ENCODE assay signal across 8 mouse cellular contexts in the genomic region with DNA sequence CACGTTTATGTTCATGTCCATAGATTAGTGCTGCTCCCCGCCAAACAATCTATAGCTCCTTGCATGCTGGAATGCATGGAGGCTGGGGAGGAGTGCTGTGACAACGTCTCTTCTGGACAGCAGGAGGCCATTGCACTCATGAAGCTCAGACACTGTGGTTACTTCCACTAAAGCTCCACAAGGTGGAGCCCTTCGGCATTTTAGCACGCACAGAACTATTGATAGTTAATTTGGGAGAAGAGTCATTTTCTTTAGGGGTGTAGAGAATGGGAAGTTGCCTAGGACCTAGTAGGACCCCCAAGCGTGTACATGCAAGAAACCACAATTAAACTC. TPM values are rescaled to one million over a fixed set of nuclear protein-coding genes. Genes with fewer than 3 reads are reported as not detected.
DNase-seq lines count a peak whose midpoint lies in the region; ATAC-seq and TF ChIP-seq lines count a peak whose summit lies in the region.

No protein-coding gene starts in this region.

- 0 out of 2 replicates have a peak, but pooled peaks cover 2% of the 10 kb centered on the region for H3K27me3 ChIP-seq in spleen, adult 2 months (ENCODE audit: control insufficient read depth, insufficient read depth, low read length)
- 0 out of 2 replicates have a peak, but pooled peaks cover 7% of the 10 kb centered on the region for H3K27me3 ChIP-seq in hindbrain, embryonic 15.5 days
- H3K27me3 ChIP-seq in liver, embryonic 14.5 days (ENCODE audit: control insufficient read depth, insufficient read depth, low read length) = no peaks in the 10 kb centered on the region
- peaks cover 6% of the 10 kb centered on the region; the same call in 1 of the 2 replicates for H3K27me3 ChIP-seq in neural tube, embryonic 15.5 days (replicated peaks)

- ATAC-seq in hindbrain, embryonic 15.5 days (ENCODE audit: low FRiP score, low read depth) = peak; percentile 59; the same call in 1 of the 2 replicates
- ATAC-seq in liver, embryonic 14.5 days (ENCODE audit: insufficient read depth) = no peak
- 0 out of 2 replicates have a peak, but pooled peaks have one; percentile 73 for ATAC-seq in neural tube, embryonic 15.5 days (ENCODE audit: low FRiP score)

- peak overlapping the region; percentile 30 for H3K4me2 ChIP-seq in hindbrain, embryonic 15.5 days
- no peak overlapping the region for H3K4me2 ChIP-seq in liver, embryonic 14.5 days (ENCODE audit: low read depth)
- peak overlapping the region; percentile 35 for H3K4me2 ChIP-seq in neural tube, embryonic 15.5 days

- TF ChIP-seq CTCF in spleen, adult 2 months (IDR thresholded peaks at IDR 0.05; ENCODE audit: extremely low read depth, insufficient read depth, insufficient read length, insufficient replicate concordance) = peak; percentile 25; the same call in 1 of the 2 replicates
- peak; percentile 78 for TF ChIP-seq CTCF in liver, embryonic 14.5 days (IDR thresholded peaks at IDR 0.05; ENCODE audit: low read depth)

- WGBS in spleen, adult 2 months = 2% methylated on average over 6 of the region's 6 CpGs
- WGBS in hindbrain, embryonic 15.5 days = 1% methylated on average over 6 of the region's 6 CpGs
- 0% methylated on average over 6 of the region's 6 CpGs for WGBS in liver, embryonic 14.5 days (ENCODE audit: insufficient replicate concordance)
- 4% methylated on average over 6 of the region's 6 CpGs for WGBS in neural tube, embryonic 15.5 days

- no peaks in the 10 kb centered on the region for H3K9me3 ChIP-seq in hindbrain, embryonic 15.5 days
- no peaks in the 10 kb centered on the region for H3K9me3 ChIP-seq in liver, embryonic 14.5 days (ENCODE audit: control insufficient read depth, low read length)
- no peaks in the 10 kb centered on the region for H3K9me3 ChIP-seq in neural tube, embryonic 15.5 days (replicated peaks)

- TF ChIP-seq POLR2A in spleen, adult 2 months (IDR thresholded peaks at IDR 0.05; ENCODE audit: low read depth, low read length) = no peak

- H3K27ac ChIP-seq in spleen, adult 2 months (ENCODE audit: insufficient read depth, low read length) = no peak overlapping the region
- no peak overlapping the region for H3K27ac ChIP-seq in hindbrain, embryonic 15.5 days (replicated peaks)
- H3K27ac ChIP-seq in liver, embryonic 14.5 days = no peak overlapping the region
- H3K27ac ChIP-seq in neural tube, embryonic 15.5 days (replicated peaks) = no peak overlapping the region

- no peak overlapping the region for H3K9ac ChIP-seq in hindbrain, embryonic 15.5 days
- H3K9ac ChIP-seq in liver, embryonic 14.5 days (replicated peaks) = no peak overlapping the region
- H3K9ac ChIP-seq in neural tube, embryonic 15.5 days (replicated peaks) = 0 out of 2 replicates have a peak overlapping the region, but pooled peaks have one; percentile 17

- no peaks in the 10 kb centered on the region for H3K36me3 ChIP-seq in spleen, adult 2 months (ENCODE audit: control insufficient read depth, insufficient read depth, low read length)
- no peaks in the 10 kb centered on the region for H3K36me3 ChIP-seq in hindbrain, embryonic 15.5 days
- H3K36me3 ChIP-seq in liver, embryonic 14.5 days (replicated peaks; ENCODE audit: control insufficient read depth, insufficient read depth, low read depth) = no peaks in the 10 kb centered on the region
- no peaks in the 10 kb centered on the region for H3K36me3 ChIP-seq in neural tube, embryonic 15.5 days

- H3K4me1 ChIP-seq in spleen, adult 2 months (ENCODE audit: control insufficient read depth, insufficient read depth, insufficient read length) = no peaks in the 10 kb centered on the region
- 0 out of 2 replicates have a peak, but pooled peaks cover 5% of the 10 kb centered on the region for H3K4me1 ChIP-seq in hindbrain, embryonic 15.5 days (replicated peaks)
- no peaks in the 10 kb centered on the region for H3K4me1 ChIP-seq in liver, embryonic 14.5 days (replicated peaks; ENCODE audit: control insufficient read depth in 2 of 2, insufficient read depth in 2 of 2, low read length in 1 of 2)
- peaks cover 7% of the 10 kb centered on the region for H3K4me1 ChIP-seq in neural tube, embryonic 15.5 days

- DNase-seq in spleen, adult 2 months (ENCODE audit: low read depth in 1 of 2, low spot score in 2 of 2) = peak in 1 of 2 experiments; percentile 28
- DNase-seq in spleen, postnatal 4 days (ENCODE audit: low spot score in 2 of 2) = no peak
- peak; percentile 22 to 51 for DNase-seq in adrenal gland, postnatal 36 days
- DNase-seq in fibroblast of lung, adult 2 months (ENCODE audit: low read depth) = peak; percentile 25
- peak; percentile 26 to 33 (median 26) for DNase-seq in liver, embryonic 14.5 days (ENCODE audit: low read depth in 3 of 3, low spot score in 3 of 3)
- DNase-seq in ovary, postnatal 36 days (ENCODE audit: low spot score) = no peak

- TF ChIP-seq EP300 in liver, embryonic 14.5 days (IDR thresholded peaks at IDR 0.05; ENCODE audit: low read depth) = no peak

- no peak overlapping the region for H3K4me3 ChIP-seq in spleen, adult 2 months (ENCODE audit: extremely low read depth, insufficient read depth, insufficient read length)
- H3K4me3 ChIP-seq in hindbrain, embryonic 15.5 days = no peak overlapping the region
- no peak overlapping the region for H3K4me3 ChIP-seq in liver, embryonic 14.5 days (ENCODE audit: insufficient read depth in 1 of 2, low read depth in 2 of 2, low read length in 2 of 2)
- no peak overlapping the region for H3K4me3 ChIP-seq in neural tube, embryonic 15.5 days (replicated peaks)

RNA-seq across cellular contexts. Expression of a gene that starts 10.4 kb away (rescaled TPM):
- 5.1 and 5.2 TPM in 2 replicates for polyA plus RNA-seq in spleen, adult 2 months (2012; rRNA removed)
- 10 to 100 TPM; 21.3 to 22.0 TPM for total RNA-seq in adrenal gland, postnatal 36 days (2021)
- polyA plus RNA-seq in hindbrain, embryonic 15.5 days (2015; fragmentation: Nextera tagmentation; extraction: Ambion mirVana) = 55.4 and 62.9 TPM in 2 replicates
- 5.1 and 6.2 TPM in 2 replicates for polyA plus RNA-seq in liver, embryonic 14.5 days (2012; rRNA removed)
- polyA plus RNA-seq in liver, embryonic 14.5 days (2014; fragmentation: Nextera tagmentation; extraction: Ambion mirVana) = 9.9 and 10.1 TPM in 2 replicates
- 55.3 and 60.2 TPM in 2 replicates for polyA plus RNA-seq in neural tube, embryonic 15.5 days (2015; fragmentation: Nextera tagmentation; extraction: Ambion mirVana)

RNA-seq across cellular contexts. Expression of a gene that starts 46.8 kb away (rescaled TPM):
- 14.8 and 15.9 TPM in 2 replicates for polyA plus RNA-seq in spleen, adult 2 months (2012; rRNA removed)
- under 1 TPM; 0.30 to 0.76 TPM for total RNA-seq in adrenal gland, postnatal 36 days (2021)
- 3.3 and 3.6 TPM in 2 replicates for polyA plus RNA-seq in hindbrain, embryonic 15.5 days (2015; fragmentation: Nextera tagmentation; extraction: Ambion mirVana)
- 2.3 and 2.7 TPM in 2 replicates for polyA plus RNA-seq in liver, embryonic 14.5 days (2012; rRNA removed)
- 1.4 and 2.4 TPM in 2 replicates for polyA plus RNA-seq in liver, embryonic 14.5 days (2014; fragmentation: Nextera tagmentation; extraction: Ambion mirVana)
- 2.3 and 128 TPM in 2 replicates for polyA plus RNA-seq in neural tube, embryonic 15.5 days (2015; fragmentation: Nextera tagmentation; extraction: Ambion mirVana)

Comparison
In these comparisons a context has a peak if more than half of its experiments do, and no peak if none do; other contexts are left out.
1. DNase-seq: peak in adrenal gland, postnatal 36 days (2 of 2), fibroblast of lung, adult 2 months (single experiment) and liver, embryonic 14.5 days (3 of 3); none in spleen, postnatal 4 days (0 of 2) and ovary, postnatal 36 days (single experiment).